ENCODE assay signal across 9 mouse cellular contexts in genomic region chr7:44973415-44974130, GRCm38 (mm10). TPM values are rescaled to one million over a fixed set of nuclear protein-coding genes. Genes with fewer than 3 reads are reported as not detected.
DNase-seq lines count a peak whose midpoint lies in the region; ATAC-seq and TF ChIP-seq lines count a peak whose summit lies in the region.
"Had no signal": no experiment of that assay in that cellular context is flagged by ENCODE, and none has a peak within 500 bp of the region (broad histone marks: within the 10 kb centered on the region; RNA-seq: fewer than 3 reads in every experiment).

No protein-coding gene starts in this region.

- no peaks in the 10 kb centered on the region for H3K27me3 ChIP-seq in testis, adult 2 months (ENCODE audit: control insufficient read depth, insufficient read depth, low read length)
- H3K27me3 ChIP-seq in liver, embryonic 13.5 days: peaks cover 6% of the 10 kb centered on the region; the same call in 1 of the 2 replicates

- TF ChIP-seq CTCF in testis, adult 2 months (IDR thresholded peaks at IDR 0.05; ENCODE audit: control insufficient read depth, insufficient read depth, insufficient replicate concordance, low read depth, low read length): no peak

- 0 out of 2 replicates have a peak overlapping the region, but pooled peaks have one; percentile 27 for H3K9ac ChIP-seq in liver, embryonic 13.5 days

- no peaks in the 10 kb centered on the region for H3K9me3 ChIP-seq in liver, embryonic 13.5 days (replicated peaks)

- no peaks in the 10 kb centered on the region; the same call in 1 of the 2 replicates for H3K36me3 ChIP-seq in testis, adult 2 months (ENCODE audit: control insufficient read depth, insufficient read depth, low read length)
- H3K36me3 ChIP-seq in liver, embryonic 13.5 days: peaks cover 33% of the 10 kb centered on the region

- TF ChIP-seq POLR2A in testis, adult 2 months (IDR thresholded peaks at IDR 0.05; ENCODE audit: control insufficient read depth, low read depth, low read length): no peak

- H3K4me2 ChIP-seq in liver, embryonic 13.5 days: peak overlapping the region; percentile 59

- 51% methylated on average over 14 of the region's 14 CpGs for WGBS in liver, embryonic 13.5 days (ENCODE audit: insufficient replicate concordance)

- H3K27ac ChIP-seq in testis, adult 2 months (ENCODE audit: control insufficient read depth, insufficient read depth, low read depth, low read length): no peak overlapping the region
- peak overlapping the region; percentile 75 for H3K27ac ChIP-seq in liver, embryonic 13.5 days

- H3K4me3 ChIP-seq in testis, adult 2 months (ENCODE audit: control insufficient read depth, low read depth, low read length): peak overlapping the region; percentile 84
- H3K4me3 ChIP-seq in liver, embryonic 13.5 days (replicated peaks): peak overlapping the region; percentile 36

- no peak for ATAC-seq in liver, embryonic 13.5 days (ENCODE audit: low read depth)
- ATAC-seq: inflammation-experienced regulatory T-cells, adult 6 months had no signal

- peaks cover 34% of the 10 kb centered on the region for H3K4me1 ChIP-seq in testis, adult 2 months (ENCODE audit: control insufficient read depth, insufficient read depth, low read length)
- H3K4me1 ChIP-seq in liver, embryonic 13.5 days (replicated peaks): peaks cover 51% of the 10 kb centered on the region

- DNase-seq in cerebellum, adult 11-12 months: peak; percentile 61
- DNase-seq in cerebellum, adult 11 months: no peak
- DNase-seq in testis, postnatal 14 days (ENCODE audit: low spot score): no peak
- no peak for DNase-seq in liver, embryonic 13.5 days
- no peak for DNase-seq in spleen, adult 18-20 months
- DNase-seq in adrenal gland, postnatal 10 days: no peak
- no peak for DNase-seq in gastrocnemius, postnatal 4 days (ENCODE audit: low spot score in 2 of 2)

RNA-seq across cellular contexts. Expression of gene Cpt1c, which starts 1.1 kb away (rescaled TPM):
- polyA plus RNA-seq in testis, adult 2 months (2012; rRNA removed): 137 and 148 TPM in 2 replicates
- 1.9 and 2.3 TPM in 2 replicates for polyA plus RNA-seq in liver, embryonic 13.5 days (2015; fragmentation: Nextera tagmentation; extraction: Ambion mirVana)
- 10 to 100 TPM in 1 of 2 experiments, 1 to 10 TPM in 1; 9.8 to 15.3 TPM for total RNA-seq in adrenal gland, postnatal 10 days (2021)
- 10 to 100 TPM; 10.3 to 10.8 TPM for total RNA-seq in gastrocnemius, postnatal 4 days (2021)

RNA-seq across cellular contexts. Expression of gene Prmt1, which starts 12.8 kb away (rescaled TPM):
- polyA plus RNA-seq in testis, adult 2 months (2012; rRNA removed): 59.6 and 60.1 TPM in 2 replicates
- polyA plus RNA-seq in liver, embryonic 13.5 days (2015; fragmentation: Nextera tagmentation; extraction: Ambion mirVana): 214 and 220 TPM in 2 replicates
- 100 to 1,000 TPM; 254 to 258 TPM for total RNA-seq in adrenal gland, postnatal 10 days (2021)
- 100 to 1,000 TPM; 318 to 331 TPM for total RNA-seq in gastrocnemius, postnatal 4 days (2021)

RNA-seq across cellular contexts. Expression of gene Irf3, which starts 23.9 kb away (rescaled TPM):
- 108 and 114 TPM in 2 replicates for polyA plus RNA-seq in testis, adult 2 months (2012; rRNA removed)
- polyA plus RNA-seq in liver, embryonic 13.5 days (2015; fragmentation: Nextera tagmentation; extraction: Ambion mirVana): 41.0 and 42.4 TPM in 2 replicates
- total RNA-seq in adrenal gland, postnatal 10 days (2021): 10 to 100 TPM; 80.3 to 89.6 TPM
- 10 to 100 TPM; 46.0 to 50.4 TPM for total RNA-seq in gastrocnemius, postnatal 4 days (2021)

RNA-seq across cellular contexts. Expression of gene Bcl2l12, which starts 24.9 kb away (rescaled TPM):
- 85.4 and 93.5 TPM in 2 replicates for polyA plus RNA-seq in testis, adult 2 months (2012; rRNA removed)
- 18.2 and 20.1 TPM in 2 replicates for polyA plus RNA-seq in liver, embryonic 13.5 days (2015; fragmentation: Nextera tagmentation; extraction: Ambion mirVana)
- total RNA-seq in adrenal gland, postnatal 10 days (2021): 10 to 100 TPM; 15.8 to 16.2 TPM
- total RNA-seq in gastrocnemius, postnatal 4 days (2021): 10 to 100 TPM; 21.5 to 22.0 TPM

RNA-seq across cellular contexts. Expression of gene Tsks, which starts 30.6 kb away (rescaled TPM):
- 1,042 and 1,092 TPM in 2 replicates for polyA plus RNA-seq in testis, adult 2 months (2012; rRNA removed)
- 0.07 and 0.22 TPM in 2 replicates for polyA plus RNA-seq in liver, embryonic 13.5 days (2015; fragmentation: Nextera tagmentation; extraction: Ambion mirVana)
- total RNA-seq in adrenal gland, postnatal 10 days (2021): not detected
- total RNA-seq in gastrocnemius, postnatal 4 days (2021): not detected
- polyA plus RNA-seq: inflammation-experienced regulatory T-cells, adult 6 months had no signal
